Mouse (Mus musculus): ENCODE data around the gene Spc24.

- TF ChIP-seq CTCF (IDR thresholded peaks at IDR 0.05; ENCODE audit: borderline replicate concordance, control insufficient read depth, extremely low read depth, insufficient read depth, low read length, poor library complexity): no peak
- TF ChIP-seq POLR2A (IDR thresholded peaks at IDR 0.05; ENCODE audit: control insufficient read depth, extremely low read depth, insufficient read depth, low read length, poor library complexity): no peak
Measured at GRCm38 (mm10) chr9:21706586-21707265, 53.4 kb downstream of the Spc24 start.
